Mouse (Mus musculus): ENCODE measurements around the gene Papss2. TPM values are rescaled to one million over a fixed set of nuclear protein-coding genes. Genes with fewer than 3 reads are reported as not detected.
"Not testable (repeated sequence)": the region's sequence is repeated elsewhere in the genome, so short reads cannot be mapped to it uniquely, and the experiment has no call there.

Papss2 gene
- total RNA-seq, 2 experiments from 2014 or later = 7.5 to 9.3 TPM

- intact Hi-C loops (cut with DNase I) = loop anchor here (5.0 to 10.0 kb wide), 2 partner anchors 191 to 713 kb away; no protein-coding TSS in a partner anchor
- not testable (repeated sequence) for DNase-seq (ENCODE audit: low spot score in 2 of 2)
These were observed 92.6 kb downstream of the Papss2 start for GRCm38 (mm10) chr19:32688227-32688626.

- peak in 1 of 2 experiments; percentile 22 for DNase-seq (ENCODE audit: low spot score in 2 of 2)
- intact Hi-C loops (cut with DNase I) = loop anchor here (5.0 to 10.0 kb wide), 2 partner anchors 192 to 715 kb away; no protein-coding TSS in a partner anchor
These were observed 94.1 kb downstream of the Papss2 start for GRCm38 (mm10) chr19:32689724-32690123.

- DNase-seq (ENCODE audit: low spot score in 2 of 2) = no peak
- intact Hi-C loops (cut with DNase I) = no loop called here
These were observed 101.1 kb downstream of the Papss2 start for GRCm38 (mm10) chr19:32696674-32697073.

GRCm38 (mm10) chr19:32702191-32702590, 106.6 kb downstream of the Papss2 start:
- no peak for DNase-seq (ENCODE audit: low spot score in 2 of 2)
- intact Hi-C loops (cut with DNase I) = no loop called here

GRCm38 (mm10) chr19:32708996-32709395, 113.4 kb downstream of the Papss2 start:
- DNase-seq (ENCODE audit: low spot score in 2 of 2) = no peak
- intact Hi-C loops (cut with DNase I) = no loop called here

- intact Hi-C loops (cut with DNase I) = loop anchor here (5.0 kb wide), 1 partner anchor 402 kb away; no protein-coding TSS in a partner anchor
- peak in 1 of 2 experiments; percentile 41 for DNase-seq (ENCODE audit: low spot score in 2 of 2)
These were observed 114.7 kb downstream of the Papss2 start for GRCm38 (mm10) chr19:32710288-32710687.

- intact Hi-C loops (cut with DNase I) = loop anchor here (1.0 to 5.0 kb wide), 2 partner anchors 44 to 400 kb away; no protein-coding TSS in a partner anchor
These were observed 116.4 kb downstream of the Papss2 start for GRCm38 (mm10) chr19:32711761-32712541.

GRCm38 (mm10) chr19:32712588-32713042, 117.0 kb downstream of the Papss2 start:
- intact Hi-C loops (cut with DNase I) = loop anchor here (1.0 to 5.0 kb wide), 2 partner anchors 44 to 400 kb away; no protein-coding TSS in a partner anchor
- peak; percentile 73 to 87 for DNase-seq (ENCODE audit: low spot score in 2 of 2)

More at GRCm38 (mm10) chr19:32711761-32712541, 116.4 kb downstream of the Papss2 start:
- peak; percentile 91 to 94 for DNase-seq (ENCODE audit: low spot score in 2 of 2)

- DNase-seq (ENCODE audit: low spot score in 2 of 2) = no peak
- intact Hi-C loops (cut with DNase I) = loop anchor here (5.0 kb wide), 1 partner anchor 399 kb away; no protein-coding TSS in a partner anchor
These were observed 117.9 kb downstream of the Papss2 start for GRCm38 (mm10) chr19:32713471-32713870.

- intact Hi-C loops (cut with DNase I) = loop anchor here (1.0 kb wide), 2 partner anchors 512 to 651 kb away; no protein-coding TSS in a partner anchor
- DNase-seq (ENCODE audit: low spot score in 2 of 2) = peak; percentile 75 to 85
These were observed 119.6 kb downstream of the Papss2 start for GRCm38 (mm10) chr19:32715201-32715600.

- DNase-seq (ENCODE audit: low spot score in 2 of 2) = no peak
- intact Hi-C loops (cut with DNase I) = loop anchor here (1.0 kb wide), 2 partner anchors 512 to 651 kb away; no protein-coding TSS in a partner anchor
These were observed 120.1 kb downstream of the Papss2 start for GRCm38 (mm10) chr19:32715681-32716080.

Other genes with a start within 250 kb of the Papss2 start
- gene Sgms1, start 206.1 kb upstream of the Papss2 start, total RNA-seq (2021) = 10 to 100 TPM; 44.2 to 53.5 TPM
- 10 to 100 TPM; 23.5 to 26.2 TPM for gene Rpl9-ps6, start 129.2 kb upstream of the Papss2 start, total RNA-seq (2021)
- gene Minpp1, start 110.0 kb upstream of the Papss2 start, total RNA-seq (2021) = 10 to 100 TPM; 69.7 to 76.3 TPM
- 100 to 1,000 TPM; 104 to 105 TPM for gene Atad1, start 144.0 kb downstream of the Papss2 start, total RNA-seq (2021)
- 100 to 1,000 TPM; 146 to 150 TPM for gene Pten, start 161.7 kb downstream of the Papss2 start, total RNA-seq (2021)

Data from left cerebral cortex, postnatal 25 days (tissue).